Mouse (Mus musculus) bone marrow macrophage, adult 2 months (primary cell): Measurements from ENCODE around the gene Spock1.

Source experiments
- CTCF ChIP-seq: IDR thresholded peaks from 2 replicates; pipeline ENCODE4 v1.5.1; 2012; ENCODE audit warnings: low read depth, mild to moderate bottlenecking, low read length, moderate library complexity
- POLR2A ChIP-seq: IDR thresholded peaks from 2 replicates; pipeline ENCODE4 v1.6.1; 2012; ENCODE audit warnings: mild to moderate bottlenecking, low read depth, low read length, borderline replicate concordance

DNA sequence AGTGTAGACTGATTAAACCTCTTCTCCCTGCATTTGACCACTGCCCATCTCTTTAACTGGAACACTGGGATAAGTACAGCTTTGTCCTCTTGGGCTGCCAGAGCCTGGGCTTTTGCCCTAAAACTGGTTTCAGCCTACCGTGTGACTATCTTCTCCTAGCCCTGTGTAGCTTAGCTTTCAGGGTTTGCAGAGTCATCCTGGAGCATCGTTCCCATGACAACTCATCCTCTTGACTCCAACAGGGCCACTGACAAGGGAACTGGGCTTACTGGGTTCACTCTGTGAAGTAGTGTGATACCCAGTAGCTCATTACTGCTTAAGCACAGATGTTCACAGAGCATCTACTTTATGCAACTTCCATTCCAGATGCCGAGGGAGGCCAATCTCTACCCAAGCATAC, 303.7 kb downstream of the Spock1 start:
- TF ChIP-seq CTCF, result no peak
- TF ChIP-seq POLR2A, result no peak
